In the genomic region with DNA sequence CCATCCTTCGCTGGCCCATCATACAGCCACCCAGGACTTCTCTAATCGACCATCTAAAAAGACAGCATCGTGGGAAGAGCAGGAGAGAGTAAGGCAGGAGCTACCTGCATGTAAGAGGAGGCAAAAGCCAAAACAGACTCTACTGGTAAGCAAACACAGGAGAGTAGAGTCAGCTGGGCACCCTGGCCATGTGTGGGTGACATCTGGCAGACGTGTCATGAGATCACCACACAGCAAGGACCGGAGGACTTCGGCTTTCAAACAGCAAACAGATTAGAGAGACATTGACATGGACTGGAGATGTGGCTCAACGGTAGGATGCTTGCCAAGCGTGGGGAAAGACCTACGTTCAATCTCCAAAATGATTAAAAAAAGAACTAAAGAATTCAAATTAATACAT, we compare ENCODE assay signal across 25 mouse cellular contexts. TPM values are rescaled to one million over a fixed set of nuclear protein-coding genes. Genes with fewer than 3 reads are reported as not detected.
"Had no signal": no experiment of that assay in that cellular context is flagged by ENCODE, and none has a peak within 500 bp of the region (broad histone marks: within the 10 kb centered on the region; RNA-seq: fewer than 3 reads in every experiment).

No protein-coding gene starts in this region.

- H3K36me3 ChIP-seq: hindbrain, embryonic 10.5 days; hindbrain, embryonic 12.5 days; intestine, embryonic 15.5 days; limb, embryonic 10.5 days had no signal

- DNase-seq: gastrocnemius, adult 2 months; gastrocnemius, postnatal 10 days; gastrocnemius, postnatal 25 days; heart, postnatal 4 days; kidney, adult 18-20 months; kidney, adult 8-10 months; kidney, postnatal 10 days; kidney, postnatal 25 days; kidney, postnatal 4 days had no signal

- H3K27ac ChIP-seq: gastrocnemius, adult 2 months; heart, embryonic 13.5 days; heart, embryonic 15.5 days; hindbrain, embryonic 10.5 days; hindbrain, embryonic 12.5 days; hindbrain, embryonic 14.5 days; intestine, embryonic 15.5 days; left cerebral cortex, adult 2 months; limb, embryonic 10.5 days; limb, embryonic 12.5 days had no signal

- H3K4me1 ChIP-seq: heart, embryonic 15.5 days; hindbrain, embryonic 10.5 days; hindbrain, embryonic 12.5 days had no signal

- H3K4me3 ChIP-seq: gastrocnemius, adult 2 months; heart, embryonic 13.5 days; heart, embryonic 15.5 days; hindbrain, embryonic 10.5 days; hindbrain, embryonic 12.5 days; intestine, embryonic 15.5 days; layer of hippocampus, adult 2 months; left cerebral cortex, adult 2 months; limb, embryonic 10.5 days; limb, embryonic 12.5 days had no signal

- H3K27me3 ChIP-seq: heart, embryonic 13.5 days; hindbrain, embryonic 12.5 days; intestine, embryonic 15.5 days had no signal

- H3K4me2 ChIP-seq: heart, embryonic 11.5 days; heart, embryonic 13.5 days; heart, embryonic 15.5 days; hindbrain, embryonic 12.5 days; hindbrain, embryonic 14.5 days; intestine, embryonic 15.5 days; limb, embryonic 12.5 days had no signal

- ATAC-seq: forebrain, embryonic 16.5 days; hindbrain, embryonic 16.5 days; inflammation-experienced regulatory T-cells, adult 6 months; intestine, embryonic 15.5 days; intestine, postnatal 0 days had no signal

- H3K9ac ChIP-seq: heart, embryonic 13.5 days; heart, embryonic 15.5 days; hindbrain, embryonic 12.5 days; hindbrain, embryonic 14.5 days; intestine, embryonic 15.5 days; limb, embryonic 12.5 days had no signal

- H3K9me3 ChIP-seq: heart, embryonic 13.5 days; heart, embryonic 15.5 days; hindbrain, embryonic 10.5 days; hindbrain, embryonic 12.5 days; intestine, embryonic 15.5 days; limb, embryonic 10.5 days; limb, embryonic 12.5 days had no signal

RNA-seq across cellular contexts. Expression of a gene that starts 8.5 kb away (rescaled TPM):
- total RNA-seq: granulocyte monocyte progenitor cell, adult 5-6 weeks had no signal
